ENCODE assay signal across 8 mouse cellular contexts in genomic region chr1:20311485-20311884, GRCm38 (mm10).
DNase-seq lines count a peak whose midpoint lies in the region; ATAC-seq and TF ChIP-seq lines count a peak whose summit lies in the region.
"Had no signal": no experiment of that assay in that cellular context is flagged by ENCODE, and none has a peak within 500 bp of the region (broad histone marks: within the 10 kb centered on the region; RNA-seq: fewer than 3 reads in every experiment).

No protein-coding gene starts in this region.

- no peaks in the 10 kb centered on the region for H3K36me3 ChIP-seq in lung, embryonic 14.5 days (ENCODE audit: insufficient read depth)
- H3K36me3 ChIP-seq: heart, embryonic 15.5 days had no signal

- H3K9ac ChIP-seq in lung, embryonic 14.5 days, result no peak overlapping the region
- H3K9ac ChIP-seq: heart, embryonic 15.5 days had no signal

- H3K27ac ChIP-seq in lung, embryonic 14.5 days (ENCODE audit: low read depth), result no peak overlapping the region
- H3K27ac ChIP-seq: heart, embryonic 15.5 days had no signal

- H3K4me2 ChIP-seq in lung, embryonic 14.5 days, result no peak overlapping the region
- H3K4me2 ChIP-seq: heart, embryonic 15.5 days had no signal

- no peaks in the 10 kb centered on the region for H3K27me3 ChIP-seq in lung, embryonic 14.5 days (ENCODE audit: insufficient read depth, low read length)
- H3K27me3 ChIP-seq: heart, embryonic 15.5 days had no signal

- no peaks in the 10 kb centered on the region for H3K9me3 ChIP-seq in lung, embryonic 14.5 days (ENCODE audit: low read depth, low read length)
- H3K9me3 ChIP-seq: heart, embryonic 15.5 days had no signal

- peak; percentile 71 for TF ChIP-seq CTCF in lung, embryonic 14.5 days (IDR thresholded peaks at IDR 0.05; ENCODE audit: low read depth)

- WGBS in lung, embryonic 14.5 days, result 6% methylated on average over 2 of the region's 2 CpGs

- peak; percentile 76; the same call in 1 of the 2 replicates for ATAC-seq in lung, embryonic 14.5 days (ENCODE audit: insufficient read depth)

- H3K4me3 ChIP-seq in lung, embryonic 14.5 days (ENCODE audit: low read depth, low read length), result no peak overlapping the region
- H3K4me3 ChIP-seq: heart, embryonic 15.5 days had no signal

- peak; percentile 20 to 29 for DNase-seq in urinary bladder, postnatal 36 days (ENCODE audit: low spot score in 2 of 2)
- DNase-seq in urinary bladder, adult 2 months (ENCODE audit: low spot score), result no peak
- DNase-seq in c-Kit-positive CD71-positive TER-119-positive erythroid progenitor cells, embryonic 14.5 days (ENCODE audit: low spot score), result peak; percentile 5
- peak; percentile 78 for DNase-seq in forelimb bud, embryonic 11.5 days (ENCODE audit: low read depth, low spot score)
- peak; percentile 59 to 69 for DNase-seq in kidney, postnatal 4 days
- peak; percentile 89 for DNase-seq in lung, embryonic 14.5 days
- peak; percentile 34 to 35 for DNase-seq in right cerebral cortex, postnatal 36 days (ENCODE audit: low spot score in 2 of 2)

- no peaks in the 10 kb centered on the region for H3K4me1 ChIP-seq in lung, embryonic 14.5 days (ENCODE audit: insufficient read depth)
- H3K4me1 ChIP-seq: heart, embryonic 15.5 days had no signal
